Mouse (Mus musculus) embryo, embryonic 9.5 days (tissue): ENCODE results near the gene Sftpd.

Experiments used
- DNase-seq: peaks from one replicate; pipeline ENCODE4 v3.0.0-alpha.2; 2017; ENCODE audit errors: extremely low spot score

Gene Sftpd

DNA sequence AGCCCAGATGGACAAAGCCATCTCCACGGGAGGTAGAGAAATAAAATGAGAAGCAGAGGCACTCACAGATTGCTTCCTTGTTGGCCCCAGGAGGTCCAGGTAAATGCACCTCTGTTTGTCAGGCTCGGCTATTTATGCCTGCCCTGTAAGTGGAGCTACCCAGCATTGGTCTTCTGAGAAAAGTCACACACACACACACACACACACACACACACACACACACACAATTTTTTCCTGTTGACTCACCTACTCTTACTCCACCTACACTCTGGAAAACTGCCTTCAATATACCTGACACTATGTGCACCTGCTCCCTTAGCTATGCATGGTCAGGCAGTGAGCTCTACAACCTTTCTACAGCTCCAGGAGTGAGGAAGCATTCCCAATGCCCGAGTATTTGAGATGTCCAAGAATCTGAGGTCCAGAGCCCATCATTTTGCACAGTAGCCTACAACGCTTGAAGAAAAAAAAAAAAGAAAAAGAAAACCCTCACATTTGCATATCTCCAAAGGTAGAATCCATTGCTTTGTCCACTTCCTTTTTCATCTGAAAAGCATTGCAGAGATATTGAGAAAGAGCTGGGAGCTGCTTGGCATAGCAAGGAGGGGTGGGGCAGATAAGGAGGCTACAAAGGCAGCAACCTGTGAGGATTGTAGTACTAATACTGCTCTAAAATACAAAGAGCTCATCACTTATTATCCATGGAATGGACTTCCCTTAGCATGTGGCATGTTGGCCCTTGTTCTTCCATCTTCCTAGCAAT is at the start of gene Sftpd:
Sftpd (minus strand) TSS at position 91 of the 763 bp plus-strand sequence.
- DNase-seq = no peak

DNA sequence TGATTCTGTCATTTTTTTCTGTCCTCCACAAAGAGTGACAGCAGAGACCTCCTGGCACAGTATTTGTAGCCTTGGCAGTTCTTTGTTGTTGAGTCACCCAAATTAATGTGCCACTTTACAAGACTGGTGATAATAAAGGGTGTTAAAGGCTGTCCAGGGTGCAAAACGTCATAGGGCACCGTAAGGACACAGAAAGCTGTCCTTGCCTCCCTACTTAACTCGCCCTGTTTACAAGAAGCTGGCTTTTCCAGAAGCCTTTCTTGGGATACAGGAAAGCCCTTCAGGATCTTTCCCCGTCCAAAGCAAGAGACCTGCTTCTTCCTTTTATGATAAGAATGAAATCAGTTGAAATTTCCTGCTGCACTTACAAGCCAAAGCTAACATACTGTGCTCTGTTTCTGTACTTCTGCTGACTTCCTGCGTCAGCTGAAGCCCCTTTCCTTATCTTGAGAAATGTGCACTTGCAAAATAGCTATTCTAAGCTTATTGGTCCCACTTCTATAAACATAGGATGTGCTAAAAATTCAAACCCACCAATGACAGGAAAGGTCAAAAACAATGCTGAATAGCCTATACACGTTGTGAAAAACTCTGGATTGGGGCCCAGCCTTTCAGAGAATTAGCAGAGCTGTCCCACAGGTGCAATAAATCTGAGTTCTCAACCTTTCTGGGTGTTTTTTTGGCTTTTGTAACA is 13.2 kb upstream of the Sftpd start:
- DNase-seq = no peak

DNA sequence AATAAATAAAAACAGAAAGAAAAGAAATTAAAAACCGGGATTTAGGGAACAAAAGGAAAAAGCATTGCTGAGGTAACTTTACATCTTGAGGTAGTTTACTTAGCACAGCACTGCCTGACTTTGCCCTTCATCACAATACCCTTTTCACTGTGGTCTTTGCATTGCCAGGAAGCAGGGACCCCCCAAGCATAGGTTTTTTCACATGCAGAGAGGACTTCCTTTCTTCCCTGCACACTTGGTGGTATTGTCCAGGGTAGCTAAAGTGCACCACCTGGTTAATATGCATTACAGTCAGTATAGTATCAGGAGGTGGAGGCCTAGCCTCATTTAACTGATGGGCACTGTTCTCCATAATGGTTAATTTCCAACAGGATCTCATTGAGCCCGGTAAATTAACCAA is 4.5 kb upstream of the Sftpd start:
- DNase-seq = no peak

DNA sequence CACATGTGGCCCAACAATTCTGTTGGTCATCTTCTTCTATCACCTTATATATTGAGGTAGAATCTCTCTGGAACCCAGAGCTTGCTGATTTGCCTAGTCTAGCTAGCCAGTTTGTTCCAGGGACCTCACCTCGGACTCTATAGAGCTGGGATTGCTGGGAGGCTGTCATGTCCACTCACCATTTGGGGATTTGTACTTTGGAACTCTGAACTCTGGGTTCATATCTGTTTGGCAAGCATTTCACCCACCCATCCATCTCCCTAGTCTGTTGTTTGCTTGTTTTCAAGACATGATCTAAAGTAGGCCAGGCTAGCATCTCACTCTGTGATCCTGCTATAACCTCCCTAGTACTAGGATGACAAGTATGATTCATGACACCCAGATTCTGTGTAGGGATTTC is 10.1 kb downstream of the Sftpd start:
- no peak for DNase-seq

DNA sequence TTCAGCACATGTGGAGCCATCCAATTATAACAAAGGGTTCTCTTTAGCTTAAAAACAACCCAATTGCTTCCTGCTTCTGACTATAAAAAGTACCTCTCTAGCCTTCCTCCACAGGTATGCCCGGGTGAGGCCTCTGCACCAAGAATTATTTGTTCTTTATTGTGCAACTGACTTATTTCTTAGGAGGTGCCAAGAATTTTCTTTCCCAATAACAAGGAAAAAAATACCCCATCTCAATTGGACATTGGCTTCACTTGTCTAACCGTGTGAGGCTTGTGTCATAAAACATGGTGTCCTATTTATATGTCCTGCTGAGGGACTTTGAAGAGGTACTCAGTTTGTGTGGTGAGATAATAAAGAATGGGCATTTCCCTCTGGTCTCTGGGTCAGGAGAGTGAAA is 14.4 kb downstream of the Sftpd start:
- no peak for DNase-seq

DNA sequence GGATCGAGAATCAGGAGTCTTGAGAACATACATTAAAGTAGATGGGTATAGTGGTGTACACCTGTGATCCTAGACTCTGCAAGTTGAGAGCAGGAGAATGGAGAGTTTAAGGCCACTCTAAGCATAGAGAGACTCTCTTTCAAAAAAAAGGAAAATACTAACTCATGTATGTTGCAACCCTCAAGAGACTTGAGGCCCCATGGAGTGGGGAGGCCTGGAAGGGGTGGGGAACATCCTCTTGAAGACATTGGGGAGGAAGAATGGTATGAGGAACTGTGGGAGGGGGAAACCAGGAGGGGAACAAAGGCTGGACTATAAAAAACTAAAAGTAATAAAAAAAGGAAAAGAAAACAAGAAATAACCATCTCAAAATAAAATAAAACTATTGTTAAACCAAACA is 16.4 kb downstream of the Sftpd start:
- DNase-seq = no peak

DNA sequence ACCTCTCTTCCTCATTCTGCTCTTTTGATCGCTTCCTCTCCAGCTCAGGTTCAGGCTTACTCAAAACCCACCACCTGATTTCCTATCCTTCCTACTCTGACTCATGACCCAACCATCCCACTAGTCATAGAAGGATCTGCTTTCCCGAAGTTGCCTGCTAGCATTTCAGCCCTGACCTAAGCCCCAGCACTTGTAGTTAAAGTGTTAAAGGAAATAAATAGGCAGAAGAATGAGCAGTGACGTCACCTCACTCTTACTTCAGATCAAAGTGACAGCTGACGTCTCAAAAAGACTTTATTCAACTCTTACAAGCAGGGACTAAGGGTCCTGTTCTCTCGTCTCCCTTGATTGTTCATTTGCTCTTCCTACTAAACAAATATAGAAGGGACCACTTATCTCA is 17.7 kb downstream of the Sftpd start:
- no peak for DNase-seq

DNA sequence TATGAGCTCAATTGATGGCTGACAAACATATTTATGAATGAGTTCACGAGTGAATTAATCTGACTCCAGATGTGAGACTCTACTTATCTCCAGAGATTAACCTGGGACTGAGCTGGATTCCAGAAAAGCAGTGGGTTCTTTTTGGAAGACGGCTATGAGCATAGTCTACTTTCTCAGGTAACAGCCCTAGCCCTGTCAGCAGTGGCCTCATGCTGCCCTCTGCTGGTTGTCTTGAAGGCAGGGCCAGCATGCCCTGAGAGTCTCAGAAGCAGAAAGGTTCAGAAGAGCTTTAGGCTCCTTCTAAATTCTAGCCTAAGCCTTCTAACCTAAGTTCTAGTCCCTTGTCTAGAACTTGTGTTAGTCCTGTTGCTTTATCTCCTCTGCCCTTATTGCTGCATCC is 22.3 kb downstream of the Sftpd start:
- DNase-seq = peak; percentile 27

DNA sequence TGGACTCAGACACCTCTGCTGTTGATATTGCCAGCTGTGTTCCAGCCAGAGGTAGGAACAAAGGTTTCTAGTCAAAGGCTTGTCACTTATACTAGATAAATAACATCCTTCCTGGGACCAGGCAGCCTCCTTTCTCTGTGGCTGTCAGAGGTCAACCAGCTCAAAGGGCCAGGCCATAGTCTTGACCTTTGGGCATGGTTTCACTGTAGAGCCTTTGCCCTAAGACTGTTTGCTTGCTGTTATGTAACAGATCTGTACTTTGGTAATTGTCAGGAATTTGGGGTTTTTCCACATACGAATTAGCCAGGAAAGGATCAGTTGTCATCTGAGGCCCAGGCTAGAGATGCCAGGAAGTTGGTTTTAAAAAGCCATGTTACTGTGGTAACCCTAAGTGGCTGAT is 24.2 kb downstream of the Sftpd start:
- peak; percentile 17 for DNase-seq

DNA sequence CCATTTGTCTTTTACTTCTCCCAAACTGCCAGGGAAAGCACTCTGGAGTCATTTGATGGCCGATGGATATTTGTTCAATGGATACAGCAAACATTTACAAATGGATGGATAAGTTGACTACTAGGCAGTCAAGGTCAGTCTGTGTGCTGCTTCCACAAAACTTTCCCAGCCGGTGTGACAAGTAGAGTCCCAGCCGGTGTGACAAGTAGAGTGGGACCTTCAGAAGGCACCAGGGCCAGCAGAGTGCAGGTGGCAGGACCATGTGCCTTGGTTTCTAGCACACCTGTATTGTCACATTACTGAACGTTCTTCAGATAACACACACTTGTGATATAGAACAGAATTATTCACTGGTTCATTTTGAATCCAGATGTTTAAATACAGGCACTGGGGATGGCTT is 24.9 kb downstream of the Sftpd start:
- no peak for DNase-seq

DNA sequence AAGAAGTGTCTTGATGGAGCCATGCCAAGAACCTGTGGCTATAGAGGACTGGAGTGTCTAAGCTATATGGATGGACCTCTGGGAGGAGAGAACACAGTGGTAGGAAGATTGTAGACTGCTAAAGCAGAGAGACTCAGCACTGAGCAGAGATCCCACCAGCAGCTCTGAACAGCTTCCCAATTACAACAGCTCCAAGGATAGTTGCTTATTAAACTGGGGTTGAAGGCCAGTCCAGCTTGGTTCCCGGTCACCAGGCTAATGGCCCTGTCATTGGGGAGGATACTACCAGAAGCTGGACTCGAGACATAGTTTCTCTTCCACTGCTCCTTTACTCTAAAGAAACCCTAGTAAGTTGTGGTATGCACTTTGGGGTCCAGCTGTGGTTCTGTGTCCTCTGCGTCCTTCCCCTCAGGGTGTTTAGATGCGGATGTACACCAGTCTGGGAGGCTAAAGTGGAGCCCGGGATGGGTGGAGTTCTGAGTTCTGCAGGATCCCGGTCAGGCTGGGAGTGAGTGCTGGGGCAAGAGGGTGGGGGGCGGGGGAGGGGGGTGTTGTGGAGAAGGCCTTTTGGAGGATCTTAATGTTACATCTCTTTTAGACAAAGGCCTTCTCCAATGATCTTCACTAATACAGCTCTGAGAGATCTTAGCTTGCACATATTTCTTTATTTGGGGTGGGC is 33.6 kb downstream of the Sftpd start, which contains the start of gene Mbl1:
Mbl1 (plus strand) TSS at position 239 of the 679 bp plus-strand sequence.
- no peak for DNase-seq

DNA sequence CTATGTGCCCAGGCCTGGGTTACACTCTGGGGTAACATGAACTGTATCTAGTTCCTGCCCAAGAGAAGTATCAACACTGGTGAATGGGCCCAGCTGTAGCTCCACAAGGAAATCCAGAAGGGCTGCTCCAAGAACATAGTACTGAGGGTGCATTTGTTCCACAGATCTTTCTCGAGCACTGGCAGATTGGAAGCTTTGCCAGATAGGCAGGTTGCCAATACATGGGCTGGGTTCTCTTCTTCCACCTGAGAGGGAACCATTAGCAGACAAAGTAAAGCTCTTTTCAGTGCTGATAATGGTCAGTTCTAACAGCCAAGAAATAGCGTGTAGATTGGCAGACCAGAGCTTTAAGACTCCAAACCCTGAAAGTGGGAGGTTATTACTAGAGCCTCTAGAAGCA is 37.6 kb downstream of the Sftpd start:
- DNase-seq = no peak

DNA sequence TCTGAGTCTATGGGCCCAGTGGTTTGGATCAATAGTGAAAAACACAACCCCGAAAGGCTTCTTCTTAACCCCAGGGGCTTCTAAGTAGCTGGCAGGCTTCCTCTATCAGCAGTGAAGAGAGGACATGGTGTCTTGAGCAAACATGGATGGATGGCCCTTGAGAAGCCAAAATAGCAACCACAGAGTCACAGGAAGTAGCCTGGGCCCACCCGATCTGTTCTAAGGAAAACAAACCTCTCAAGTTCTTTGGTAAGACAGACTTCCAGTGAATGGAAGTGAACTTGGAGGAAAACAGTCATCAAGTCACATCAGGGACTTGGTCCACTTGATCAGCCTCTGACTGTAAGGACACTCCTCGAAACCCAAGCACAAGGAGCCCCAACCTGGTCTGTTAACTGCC is 38.0 kb downstream of the Sftpd start:
- DNase-seq = no peak

DNA sequence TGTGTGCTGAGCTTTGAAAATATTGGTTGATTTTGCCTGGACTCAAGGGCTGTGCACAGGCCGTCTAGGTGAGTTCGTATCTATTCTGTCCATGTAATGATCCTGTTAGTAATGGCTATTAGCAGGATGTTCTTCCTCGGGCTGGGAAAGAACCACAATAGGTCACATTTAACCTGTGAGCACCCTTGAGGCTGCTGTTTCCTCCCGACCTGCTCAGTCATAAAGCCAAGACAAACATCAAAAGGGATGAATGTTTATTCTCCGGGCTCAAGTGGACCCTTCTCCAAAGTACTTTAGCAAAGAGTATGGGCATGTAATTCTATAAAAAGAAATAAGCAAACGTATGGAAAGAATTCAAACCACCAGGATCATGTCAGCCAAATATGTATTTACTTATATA is 38.9 kb downstream of the Sftpd start:
- no peak for DNase-seq

DNA sequence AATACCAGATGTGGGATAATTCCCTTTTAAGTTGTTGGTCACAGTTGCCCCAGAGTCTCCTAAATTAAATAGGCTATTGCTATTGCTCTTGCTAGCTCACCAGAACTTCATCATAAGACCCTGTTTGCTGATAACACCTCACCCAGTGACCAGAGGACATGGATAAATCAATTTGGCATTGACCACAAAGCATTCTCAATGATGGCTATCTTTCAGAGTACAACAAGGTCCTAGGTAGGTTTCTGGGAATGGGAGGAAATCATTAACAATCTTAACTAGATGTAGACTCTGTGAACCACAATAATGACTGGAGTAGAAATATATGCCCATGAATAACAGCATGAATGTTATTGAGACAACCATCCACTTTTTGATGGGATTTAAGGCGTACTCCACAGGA is 44.3 kb downstream of the Sftpd start:
- DNase-seq = no peak

DNA sequence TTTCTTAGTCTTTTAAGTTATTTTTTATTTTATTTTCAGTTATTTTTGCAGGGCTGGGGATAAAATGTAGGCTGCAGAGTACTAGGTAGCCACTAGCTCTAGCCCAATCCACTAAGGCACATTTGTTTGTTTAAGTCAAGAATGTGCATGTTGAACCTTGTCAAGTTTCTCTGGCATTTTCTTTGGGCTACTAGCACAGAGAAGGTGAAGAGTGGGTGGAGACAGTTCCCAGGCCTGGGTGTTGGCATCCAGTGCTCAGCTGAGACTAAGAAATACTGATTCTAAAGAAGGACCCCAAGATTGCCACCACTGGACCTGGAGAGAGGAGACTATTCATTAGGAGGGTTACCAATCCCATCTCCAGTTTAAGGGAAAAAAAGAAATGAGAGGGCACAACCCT is 47.9 kb downstream of the Sftpd start:
- DNase-seq = no peak

DNA sequence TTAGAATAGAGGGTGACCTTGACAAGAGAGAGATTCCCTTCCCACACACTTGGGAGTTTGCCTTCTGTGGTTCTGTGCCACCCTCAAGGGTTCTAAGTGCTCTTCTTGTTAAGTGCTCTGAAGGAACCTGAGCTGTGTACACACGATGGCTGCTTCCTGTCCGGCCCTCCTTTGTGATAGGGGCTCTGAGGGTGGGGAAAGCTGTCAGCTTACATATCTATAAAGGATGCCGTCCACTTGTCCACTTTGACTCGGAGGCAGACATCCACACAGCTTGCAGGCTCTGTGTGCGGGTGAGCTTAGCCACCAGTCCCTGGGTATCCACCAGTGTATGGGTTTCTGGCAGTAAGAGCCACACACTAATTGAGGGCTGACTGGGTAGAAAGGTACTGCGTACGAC is 53.4 kb downstream of the Sftpd start, which contains the start of gene Sftpa1:
Sftpa1 (plus strand) TSS at position 243 of the 400 bp plus-strand sequence.
- no peak for DNase-seq

DNA sequence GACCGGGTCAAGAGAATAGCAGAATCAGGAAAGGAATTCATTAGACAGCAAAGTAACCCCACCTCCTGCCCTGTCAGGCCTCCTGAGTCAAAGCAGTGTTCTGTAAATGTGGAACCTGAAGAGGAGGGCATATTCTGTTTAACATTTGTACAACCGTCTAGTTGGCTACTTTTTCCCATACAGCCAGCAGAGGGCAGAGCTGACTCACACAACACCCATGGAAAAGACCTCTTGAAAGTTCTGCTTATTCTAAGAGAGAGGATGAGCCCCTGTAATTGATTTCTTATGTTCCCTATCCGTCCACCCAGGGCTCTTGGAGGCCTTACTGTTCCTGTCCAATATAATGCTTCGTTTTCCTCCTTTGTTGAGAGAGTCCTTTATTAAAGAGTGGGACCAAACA is 57.0 kb downstream of the Sftpd start:
- peak; percentile 41 for DNase-seq

DNA sequence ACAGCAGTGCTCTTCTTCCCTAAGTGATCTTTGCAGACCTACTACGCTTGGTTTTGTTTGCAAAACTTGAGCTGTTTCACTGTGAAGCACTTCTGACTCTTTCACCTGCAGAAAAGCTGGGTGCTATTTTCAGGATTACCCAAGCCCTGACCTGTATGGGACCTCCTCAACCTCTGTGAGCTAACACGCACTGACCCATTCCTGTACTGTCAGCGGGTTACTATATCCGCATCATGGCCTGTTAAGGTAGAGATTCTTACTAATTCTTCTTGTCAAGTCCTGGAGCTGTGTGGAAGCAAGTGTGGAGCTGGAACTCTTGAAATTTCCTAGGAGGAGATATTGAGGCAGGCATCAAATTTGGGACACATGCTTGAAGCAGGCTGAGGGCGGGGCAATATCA is 60.3 kb downstream of the Sftpd start:
- DNase-seq = no peak
